Mouse (Mus musculus): ENCODE measurements at regions not wholly inside any gene's neighbourhood (a gene's known extent, or its start where the extent isn't known, plus 50 kb on each side); places are given as distances from the start of the nearest gene placed in this dataset.

DNA sequence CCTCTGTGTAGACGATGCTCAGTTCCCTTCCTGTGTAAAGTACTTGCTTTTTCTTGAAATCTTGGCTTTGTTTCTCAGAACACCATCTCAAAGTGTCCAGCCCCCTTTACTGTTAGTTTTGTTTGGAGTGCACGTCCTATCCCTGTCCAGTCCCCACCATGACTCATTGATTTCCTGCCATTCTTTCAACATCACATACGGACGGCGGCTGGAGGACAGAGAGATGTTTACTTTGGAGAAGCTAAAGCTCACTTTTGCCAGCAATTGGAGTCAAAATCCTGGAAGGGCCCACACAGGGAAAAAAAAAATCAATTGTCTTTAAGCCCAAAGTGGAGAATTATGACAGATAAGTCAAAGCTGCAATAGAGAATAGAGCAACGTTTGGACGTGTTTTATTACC is 51.8 kb downstream of the Gm5426 start:
- Histone ChIP-seq H3K36me3 (no peaks in the 10 kb centered on the region), H3K4me1 (no peaks in the 10 kb centered on the region), H3K9ac (no peak overlapping the region), H3K4me3 (no peak overlapping the region), H3K27me3 (replicated peaks) (no peaks in the 10 kb centered on the region), H3K27ac (no peak overlapping the region), H3K9me3 (no peaks in the 10 kb centered on the region), H3K4me2 (replicated peaks) (no peak overlapping the region)
- 53% methylated on average over 7 of the region's 7 CpGs for WGBS
- ATAC-seq (ENCODE audit: low FRiP score, low read depth) = no peak

DNA sequence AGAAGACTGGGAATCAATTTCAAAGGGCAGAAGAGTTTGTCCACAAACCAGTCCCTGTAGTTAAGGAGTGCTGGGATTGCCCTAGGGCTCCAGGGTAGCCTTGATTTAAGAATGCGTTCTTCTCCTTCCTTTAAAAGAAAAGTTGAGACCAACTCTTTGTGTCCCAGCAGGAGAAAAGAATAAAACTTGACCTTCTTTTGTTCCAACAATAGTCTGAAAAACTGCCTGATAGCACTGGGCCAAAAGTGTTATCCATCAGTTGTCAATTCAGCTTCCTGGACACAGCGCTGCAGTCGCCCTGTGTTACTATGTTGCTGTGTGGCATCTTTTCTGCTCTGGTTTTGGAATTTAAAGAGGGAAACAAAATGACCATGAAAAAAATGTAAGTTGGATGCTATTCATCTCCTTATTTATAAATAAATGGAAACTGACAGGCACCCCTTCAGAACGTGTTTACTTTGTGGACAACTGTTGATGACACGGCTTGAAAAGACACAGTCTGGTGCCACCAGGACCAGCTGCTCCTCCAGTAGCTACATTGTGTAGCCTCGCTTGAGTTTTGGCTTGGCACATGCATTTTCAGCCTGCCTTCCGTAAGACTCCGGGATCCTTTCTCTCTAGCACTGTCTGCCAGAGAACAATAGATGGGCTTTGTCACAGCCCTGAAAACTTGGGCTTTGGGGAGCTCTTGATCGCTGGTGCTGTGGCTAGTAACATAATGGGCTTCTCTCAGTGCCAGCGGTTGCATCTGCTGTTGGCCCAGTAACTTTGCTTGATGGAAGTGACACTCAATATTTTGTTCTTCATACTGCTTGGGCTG is 54.0 kb downstream of the Gm5426 start:
- H3K27me3 ChIP-seq (replicated peaks) = no peaks in the 10 kb centered on the region
- peak; percentile 53; the same call in 1 of the 2 replicates for ATAC-seq (ENCODE audit: low FRiP score, low read depth)
- no peaks in the 10 kb centered on the region for H3K4me1 ChIP-seq
- no peak overlapping the region for H3K27ac ChIP-seq
- no peak overlapping the region for H3K4me3 ChIP-seq
- WGBS = 26% methylated on average over 10 of the region's 10 CpGs
- H3K9ac ChIP-seq = no peak overlapping the region
- H3K9me3 ChIP-seq = no peaks in the 10 kb centered on the region
- H3K36me3 ChIP-seq = no peaks in the 10 kb centered on the region
- H3K4me2 ChIP-seq (replicated peaks) = no peak overlapping the region

- Histone ChIP-seq H3K9me3 (no peaks in the 10 kb centered on the region; the same call in 1 of the 2 replicates), H3K4me2 (replicated peaks) (no peak overlapping the region), H3K27ac (no peak overlapping the region), H3K36me3 (no peaks in the 10 kb centered on the region), H3K4me3 (no peak overlapping the region), H3K27me3 (replicated peaks) (no peaks in the 10 kb centered on the region), H3K4me1 (no peaks in the 10 kb centered on the region), H3K9ac (no peak overlapping the region)
- WGBS = 79% methylated on average over 27 of the region's 27 CpGs
- no peak for ATAC-seq (ENCODE audit: low FRiP score, low read depth)
Observed at GRCm38 (mm10) chr10:96200932-96201641, 64.7 kb downstream of the Gm5426 start.

- ATAC-seq (ENCODE audit: low FRiP score, low read depth) = no peak
- 73% methylated on average over 6 of the region's 6 CpGs for WGBS
- Histone ChIP-seq H3K4me3 (no peak overlapping the region), H3K36me3 (no peaks in the 10 kb centered on the region), H3K27ac (no peak overlapping the region), H3K27me3 (replicated peaks) (no peaks in the 10 kb centered on the region), H3K4me2 (replicated peaks) (no peak overlapping the region), H3K9me3 (no peaks in the 10 kb centered on the region; the same call in 1 of the 2 replicates), H3K9ac (no peak overlapping the region), H3K4me1 (no peaks in the 10 kb centered on the region)
Observed at GRCm38 (mm10) chr10:96201891-96202290, 65.5 kb downstream of the Gm5426 start.

GRCm38 (mm10) chr10:96202871-96203270 is 66.5 kb downstream of the Gm5426 start:
- H3K27ac ChIP-seq = no peak overlapping the region
- no peak overlapping the region for H3K9ac ChIP-seq
- H3K9me3 ChIP-seq = no peaks in the 10 kb centered on the region; the same call in 1 of the 2 replicates
- no peak for ATAC-seq (ENCODE audit: low FRiP score, low read depth)
- no peaks in the 10 kb centered on the region for H3K4me1 ChIP-seq
- H3K27me3 ChIP-seq (replicated peaks) = no peaks in the 10 kb centered on the region
- no peaks in the 10 kb centered on the region for H3K36me3 ChIP-seq
- no peak overlapping the region for H3K4me2 ChIP-seq (replicated peaks)
- H3K4me3 ChIP-seq = no peak overlapping the region

- Histone ChIP-seq H3K9ac (no peak overlapping the region), H3K36me3 (no peaks in the 10 kb centered on the region), H3K27ac (no peak overlapping the region), H3K9me3 (no peaks in the 10 kb centered on the region; the same call in 1 of the 2 replicates), H3K4me2 (replicated peaks) (no peak overlapping the region), H3K27me3 (replicated peaks) (no peaks in the 10 kb centered on the region), H3K4me3 (no peak overlapping the region), H3K4me1 (no peaks in the 10 kb centered on the region)
- ATAC-seq (ENCODE audit: low FRiP score, low read depth) = no peak
- 96% methylated on average over 5 of the region's 5 CpGs for WGBS
Observed at GRCm38 (mm10) chr10:96204198-96204597, 67.8 kb downstream of the Gm5426 start.

GRCm38 (mm10) chr10:96209171-96209570 is 72.8 kb downstream of the Gm5426 start:
- 75% methylated on average over 5 of the region's 5 CpGs for WGBS
- H3K27ac ChIP-seq = no peak overlapping the region
- H3K4me3 ChIP-seq = no peak overlapping the region
- H3K36me3 ChIP-seq = no peaks in the 10 kb centered on the region
- no peak for ATAC-seq (ENCODE audit: low FRiP score, low read depth)
- H3K27me3 ChIP-seq (replicated peaks) = no peaks in the 10 kb centered on the region
- no peaks in the 10 kb centered on the region for H3K9me3 ChIP-seq
- no peak overlapping the region for H3K4me2 ChIP-seq (replicated peaks)
- no peak overlapping the region for H3K9ac ChIP-seq
- no peaks in the 10 kb centered on the region for H3K4me1 ChIP-seq

GRCm38 (mm10) chr10:96211189-96211588 is 74.8 kb downstream of the Gm5426 start:
- no peaks in the 10 kb centered on the region for H3K4me1 ChIP-seq
- WGBS = 78% methylated on average over 7 of the region's 7 CpGs
- no peaks in the 10 kb centered on the region for H3K27me3 ChIP-seq (replicated peaks)
- no peaks in the 10 kb centered on the region for H3K9me3 ChIP-seq
- ATAC-seq (ENCODE audit: low FRiP score, low read depth) = no peak
- no peak overlapping the region for H3K9ac ChIP-seq
- no peaks in the 10 kb centered on the region for H3K36me3 ChIP-seq
- no peak overlapping the region for H3K27ac ChIP-seq
- H3K4me3 ChIP-seq = no peak overlapping the region
- H3K4me2 ChIP-seq (replicated peaks) = no peak overlapping the region

- ATAC-seq (ENCODE audit: low FRiP score, low read depth) = peak; percentile 90
- H3K9ac ChIP-seq = no peak overlapping the region
- no peak overlapping the region for H3K4me2 ChIP-seq (replicated peaks)
- H3K9me3 ChIP-seq = no peaks in the 10 kb centered on the region
- WGBS = 2% methylated on average over 10 of the region's 10 CpGs
- no peak overlapping the region for H3K27ac ChIP-seq
- no peak overlapping the region for H3K4me3 ChIP-seq
- no peaks in the 10 kb centered on the region for H3K36me3 ChIP-seq
- no peaks in the 10 kb centered on the region for H3K27me3 ChIP-seq (replicated peaks)
- no peaks in the 10 kb centered on the region for H3K4me1 ChIP-seq
Observed at GRCm38 (mm10) chr10:96213876-96214275, 77.5 kb downstream of the Gm5426 start.

DNA sequence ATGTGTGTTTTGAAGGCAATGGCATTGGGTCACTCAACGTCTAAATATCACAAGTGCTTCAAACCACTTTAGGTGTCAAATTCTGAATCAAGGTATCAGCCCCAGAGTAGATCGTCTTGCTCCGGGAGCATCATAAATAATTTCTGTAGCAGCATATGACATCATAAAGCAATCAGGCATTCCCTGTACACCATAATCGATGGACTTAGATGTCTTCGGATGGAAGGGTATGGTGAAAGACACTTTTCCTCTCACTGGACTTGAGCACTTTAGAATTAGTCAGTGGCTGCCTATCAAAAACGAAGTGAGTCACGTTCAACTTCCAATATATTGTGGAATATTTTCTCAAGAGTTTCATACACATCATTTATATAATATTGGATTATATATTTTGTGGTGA is 77.9 kb downstream of the Gm5426 start:
- Histone ChIP-seq H3K36me3 (no peaks in the 10 kb centered on the region), H3K27ac (no peak overlapping the region), H3K4me1 (no peaks in the 10 kb centered on the region), H3K4me3 (no peak overlapping the region), H3K9me3 (no peaks in the 10 kb centered on the region), H3K9ac (no peak overlapping the region), H3K4me2 (replicated peaks) (no peak overlapping the region), H3K27me3 (replicated peaks) (no peaks in the 10 kb centered on the region)
- WGBS = 63% methylated on average over 7 of the region's 7 CpGs
- peak; percentile 63 for ATAC-seq (ENCODE audit: low FRiP score, low read depth)

DNA sequence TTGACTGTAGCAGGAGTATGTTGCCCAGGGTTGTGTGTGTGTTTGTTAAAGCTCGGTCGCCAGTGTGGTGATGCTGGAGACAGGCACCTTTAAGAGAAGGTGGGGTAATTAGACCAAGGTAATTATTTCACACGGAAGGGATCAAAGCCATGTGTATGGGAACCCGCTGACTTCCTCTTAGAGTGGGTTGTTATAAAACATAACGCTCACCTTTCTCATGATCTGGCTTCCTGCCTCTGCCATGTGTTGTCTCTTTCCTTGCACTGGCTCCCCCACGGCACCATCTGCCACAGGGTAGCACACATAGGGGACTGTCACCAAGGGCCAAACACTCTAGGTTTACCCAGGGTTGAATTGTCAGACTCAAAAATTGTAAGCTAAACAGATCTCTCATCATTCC is 78.5 kb downstream of the Gm5426 start:
- Histone ChIP-seq H3K27me3 (replicated peaks) (no peaks in the 10 kb centered on the region), H3K4me1 (no peaks in the 10 kb centered on the region), H3K9ac (no peak overlapping the region), H3K9me3 (no peaks in the 10 kb centered on the region), H3K4me2 (replicated peaks) (no peak overlapping the region), H3K4me3 (no peak overlapping the region), H3K27ac (no peak overlapping the region), H3K36me3 (no peaks in the 10 kb centered on the region)
- 78% methylated on average over 6 of the region's 6 CpGs for WGBS
- ATAC-seq (ENCODE audit: low FRiP score, low read depth) = no peak

DNA sequence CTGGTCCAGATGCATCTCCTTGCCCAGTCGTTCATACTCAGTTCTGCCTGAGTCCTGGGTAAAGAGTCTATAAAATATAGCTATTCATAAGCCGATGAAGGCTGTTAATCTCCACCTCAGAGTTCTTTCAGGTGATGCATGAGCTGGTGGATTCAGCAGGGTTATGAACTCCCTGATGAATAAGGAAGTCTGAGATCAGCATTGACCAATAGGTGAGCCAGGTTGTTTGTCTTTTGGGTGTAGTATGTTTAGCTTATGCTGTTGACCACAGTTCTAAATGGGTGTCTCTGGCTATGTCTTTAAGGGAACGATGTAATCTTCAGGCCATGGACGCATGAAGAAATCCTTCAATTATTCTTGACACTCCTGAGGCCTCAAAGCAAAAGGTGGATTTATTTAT is 84.3 kb downstream of the Gm5426 start:
- 94% methylated on average over 4 of the region's 4 CpGs for WGBS

More for the DNA sequence above, 84.3 kb downstream of the Gm5426 start:
- Histone ChIP-seq H3K9ac (no peak overlapping the region), H3K27me3 (replicated peaks) (no peaks in the 10 kb centered on the region), H3K4me2 (replicated peaks) (no peak overlapping the region), H3K4me3 (no peak overlapping the region), H3K9me3 (no peaks in the 10 kb centered on the region), H3K36me3 (no peaks in the 10 kb centered on the region), H3K4me1 (no peaks in the 10 kb centered on the region), H3K27ac (no peak overlapping the region)
- no peak for ATAC-seq (ENCODE audit: low FRiP score, low read depth)

Measured in neural tube, embryonic 12.5 days (tissue).